Mouse (Mus musculus) embryonic facial prominence, embryonic 14.5 days (tissue): Measurements from ENCODE around the gene Zfand3. TPM values are rescaled to one million over a fixed set of nuclear protein-coding genes. Genes with fewer than 3 reads are reported as not detected.
A peak's percentile ranks its signal among the peaks of the same experiment; 100 is the strongest.

ENCODE experiments used
- ATAC-seq: fragments of 200-750 bp; cut with Nextera tagmentation; 2 replicates; pipeline ENCODE4 v1.8.0; 2017; ENCODE audit warnings: low read depth, moderate number of reproducible peaks, moderate TSS enrichment
- DNase-seq: peaks from one replicate; pipeline ENCODE4 v3.0.0-alpha.2; 2015; ENCODE audit warnings: low spot score
- H3K27ac ChIP-seq: fragments of 300-500 bp; sonication (generic); replicated peaks from 2 replicates; pipeline ENCODE4 v1.5.1; 2014; ENCODE audit warnings: low read depth, mild to moderate bottlenecking, low read length, moderate library complexity
- H3K27me3 ChIP-seq: fragments of 300-500 bp; sonication (generic); replicated peaks from 2 replicates; pipeline ENCODE4 v1.6.1; 2014; ENCODE audit warnings: low read length; ENCODE audit not compliant: control insufficient read depth, insufficient read depth
- H3K36me3 ChIP-seq: fragments of 300-500 bp; sonication (generic); 2 replicates; pipeline ENCODE4 v1.6.1; 2014; ENCODE audit warnings: low read length, mixed read lengths; ENCODE audit not compliant: control insufficient read depth, insufficient read depth
- H3K4me1 ChIP-seq: fragments of 300-500 bp; sonication (generic); 2 replicates; pipeline ENCODE4 v1.6.1; 2014; ENCODE audit warnings: antibody characterized with exemption, low read length; ENCODE audit not compliant: control insufficient read depth, insufficient read depth
- H3K4me2 ChIP-seq: fragments of 300-500 bp; sonication (generic); 2 replicates; pipeline ENCODE4 v1.6.1; 2014; ENCODE audit warnings: low read depth, mild to moderate bottlenecking, low read length, moderate library complexity, mixed read lengths
- H3K4me3 ChIP-seq: fragments of 300-500 bp; sonication (generic); 2 replicates; pipeline ENCODE4 v1.5.1; 2014; ENCODE audit warnings: low read depth, mild to moderate bottlenecking, low read length
- H3K9ac ChIP-seq: fragments of 300-500 bp; sonication (generic); 2 replicates; pipeline ENCODE4 v1.6.1; 2014; ENCODE audit warnings: low read depth, mild to moderate bottlenecking, low read length, moderate library complexity, mixed read lengths
- H3K9me3 ChIP-seq: fragments of 300-500 bp; sonication (generic); 2 replicates; pipeline ENCODE4 v1.6.1; 2016; ENCODE audit warnings: low read length; ENCODE audit not compliant: control insufficient read depth
- WGBS: fragments of 180-500 bp; shearing (Covaris S2); extraction: QIAGEN DNeasy Blood & Tissue Kit; methylation state at CpG from one replicate; pipeline ENCODE4 v1.1.7; 2014; 5-methylcytosine and 5-hydroxymethylcytosine counted together
- polyA plus RNA-seq: library from polyadenylated mRNA; unstranded; fragments of >200 nt; fragmentation: Nextera tagmentation; extraction: Ambion mirVana; gene quantifications from 2 replicates; pipeline ENCODE4 v1.2.1, GENCODE M21; 2014

Zfand3 gene
- polyA plus RNA-seq, 1 experiment from 2014 or later: 41.0 TPM

GRCm38 (mm10) chr17:30183561-30183960 lies 179.0 kb downstream of the Zfand3 start:
- Histone ChIP-seq H3K4me2 (no peak overlapping the region), H3K27me3 (no peaks in the 10 kb centered on the region), H3K27ac (no peak overlapping the region), H3K9me3 (no peaks in the 10 kb centered on the region), H3K9ac (no peak overlapping the region), H3K36me3 (0 out of 2 replicates have a peak, but pooled peaks cover 4% of the 10 kb centered on the region), H3K4me1 (peaks cover 8% of the 10 kb centered on the region; the same call in 1 of the 2 replicates), H3K4me3 (no peak overlapping the region)
- WGBS: 88% methylated on average over 6 of the region's 6 CpGs
- ATAC-seq (no peak), DNase-seq (no peak)

- Histone ChIP-seq H3K27ac (no peak overlapping the region), H3K4me2 (no peak overlapping the region), H3K36me3 (0 out of 2 replicates have a peak, but pooled peaks cover 4% of the 10 kb centered on the region), H3K9ac (no peak overlapping the region), H3K4me1 (peaks cover 8% of the 10 kb centered on the region; the same call in 1 of the 2 replicates), H3K9me3 (no peaks in the 10 kb centered on the region), H3K4me3 (no peak overlapping the region), H3K27me3 (no peaks in the 10 kb centered on the region)
- ATAC-seq: no peak
- 88% methylated on average over 6 of the region's 6 CpGs for WGBS
- no peak for DNase-seq
These were observed 182.6 kb downstream of the Zfand3 start for GRCm38 (mm10) chr17:30187154-30187553.

- WGBS: 58% methylated on average over 5 of the region's 5 CpGs
- H3K9me3 ChIP-seq: no peaks in the 10 kb centered on the region
- no peak for DNase-seq
- H3K27me3 ChIP-seq: no peaks in the 10 kb centered on the region
- H3K4me3 ChIP-seq: no peak overlapping the region
- H3K36me3 ChIP-seq: peaks cover 9% of the 10 kb centered on the region; the same call in 1 of the 2 replicates
- H3K4me2 ChIP-seq: no peak overlapping the region
- no peak overlapping the region for H3K9ac ChIP-seq
- H3K27ac ChIP-seq: 0 out of 2 replicates have a peak overlapping the region, but pooled peaks have one; percentile 29
- no peak for ATAC-seq
- H3K4me1 ChIP-seq: peaks cover 8% of the 10 kb centered on the region; the same call in 1 of the 2 replicates
These were observed 183.0 kb downstream of the Zfand3 start for GRCm38 (mm10) chr17:30187581-30187980.

GRCm38 (mm10) chr17:30188031-30188981 lies 183.8 kb downstream of the Zfand3 start:
- DNase-seq (peak; percentile 68), ATAC-seq (peak; percentile 48; the same call in 1 of the 2 replicates)
- no peak overlapping the region for H3K4me3 ChIP-seq
- H3K4me1 ChIP-seq: peaks cover 8% of the 10 kb centered on the region; the same call in 1 of the 2 replicates
- peaks cover 16% of the 10 kb centered on the region; the same call in 1 of the 2 replicates for H3K36me3 ChIP-seq
- H3K27me3 ChIP-seq: no peaks in the 10 kb centered on the region
- 36% methylated on average over 20 of the region's 20 CpGs for WGBS
- no peak overlapping the region for H3K9ac ChIP-seq
- no peak overlapping the region for H3K4me2 ChIP-seq
- H3K9me3 ChIP-seq: no peaks in the 10 kb centered on the region
- peak overlapping the region; percentile 29; the same call in 1 of the 2 replicates for H3K27ac ChIP-seq

- WGBS: 73% methylated on average over 11 of the region's 11 CpGs
- Histone ChIP-seq H3K4me1 (peaks cover 8% of the 10 kb centered on the region; the same call in 1 of the 2 replicates), H3K27ac (no peak overlapping the region), H3K36me3 (peaks cover 18% of the 10 kb centered on the region; the same call in 1 of the 2 replicates), H3K9me3 (no peaks in the 10 kb centered on the region), H3K4me3 (no peak overlapping the region), H3K9ac (no peak overlapping the region), H3K4me2 (no peak overlapping the region), H3K27me3 (no peaks in the 10 kb centered on the region)
- ATAC-seq (no peak), DNase-seq (no peak)
These were observed 186.6 kb downstream of the Zfand3 start for GRCm38 (mm10) chr17:30191097-30191640.

GRCm38 (mm10) chr17:30192416-30193005 lies 188.0 kb downstream of the Zfand3 start:
- no peak for DNase-seq
- WGBS: 88% methylated on average over 26 of the region's 26 CpGs
- H3K4me1 ChIP-seq: peaks cover 18% of the 10 kb centered on the region

GRCm38 (mm10) chr17:30193615-30194014 lies 189.1 kb downstream of the Zfand3 start:
- DNase-seq (no peak), ATAC-seq (no peak)
- Histone ChIP-seq H3K9ac (no peak overlapping the region), H3K27ac (no peak overlapping the region), H3K9me3 (no peaks in the 10 kb centered on the region), H3K4me1 (peaks cover 19% of the 10 kb centered on the region), H3K27me3 (no peaks in the 10 kb centered on the region), H3K4me3 (no peak overlapping the region), H3K4me2 (no peak overlapping the region), H3K36me3 (peaks cover 20% of the 10 kb centered on the region; the same call in 1 of the 2 replicates)
- WGBS: 54% methylated on average over 2 of the region's 2 CpGs

More at GRCm38 (mm10) chr17:30192416-30193005, 188.0 kb downstream of the Zfand3 start:
- no peaks in the 10 kb centered on the region for H3K9me3 ChIP-seq
- no peaks in the 10 kb centered on the region for H3K27me3 ChIP-seq
- no peak overlapping the region for H3K4me3 ChIP-seq
- H3K36me3 ChIP-seq: peaks cover 20% of the 10 kb centered on the region; the same call in 1 of the 2 replicates
- no peak overlapping the region for H3K4me2 ChIP-seq
- no peak overlapping the region for H3K9ac ChIP-seq
- ATAC-seq: no peak
- H3K27ac ChIP-seq: no peak overlapping the region

GRCm38 (mm10) chr17:30194091-30194490 lies 189.6 kb downstream of the Zfand3 start:
- WGBS: 70% methylated on average over 3 of the region's 3 CpGs
- H3K9ac ChIP-seq: no peak overlapping the region
- H3K4me2 ChIP-seq: no peak overlapping the region
- H3K27me3 ChIP-seq: no peaks in the 10 kb centered on the region
- H3K9me3 ChIP-seq: no peaks in the 10 kb centered on the region
- no peak for DNase-seq
- no peak overlapping the region for H3K27ac ChIP-seq
- no peak overlapping the region for H3K4me3 ChIP-seq
- peaks cover 23% of the 10 kb centered on the region for H3K4me1 ChIP-seq
- H3K36me3 ChIP-seq: peaks cover 20% of the 10 kb centered on the region; the same call in 1 of the 2 replicates
- ATAC-seq: no peak
